Mouse (Mus musculus): ENCODE results near the gene Prkcg. TPM values are rescaled to one million over a fixed set of nuclear protein-coding genes. Genes with fewer than 3 reads are reported as not detected.
"Not testable (repeated sequence)": the region's sequence is repeated elsewhere in the genome, so short reads cannot be mapped to it uniquely, and the experiment has no call there.

Gene Prkcg
- polyA plus RNA-seq, 1 experiment from 2014 or later: not detected

GRCm38 (mm10) chr7:3284604-3285003 lies 4.4 kb upstream of the Prkcg start:
- WGBS (ENCODE audit: insufficient replicate concordance): 75% methylated on average over 10 of the region's 10 CpGs

GRCm38 (mm10) chr7:3286036-3286435 lies 2.9 kb upstream of the Prkcg start:
- no peaks in the 10 kb centered on the region for H3K9me3 ChIP-seq (replicated peaks; ENCODE audit: control insufficient read depth, low read length)
- 67% methylated on average over 5 of the region's 5 CpGs for whole genome bisulfite sequencing (ENCODE audit: insufficient replicate concordance)
- no peak for ATAC-seq (ENCODE audit: low read depth)
- no peak overlapping the region for H3K9ac ChIP-seq (ENCODE audit: low read depth, low read length)
- H3K4me1 ChIP-seq (ENCODE audit: control insufficient read depth, low read depth, low read length): peaks cover 8% of the 10 kb centered on the region
- no peaks in the 10 kb centered on the region for H3K36me3 ChIP-seq (ENCODE audit: control insufficient read depth, insufficient read depth)
- H3K4me2 ChIP-seq (ENCODE audit: low read depth, low read length): no peak overlapping the region
- no peak overlapping the region for H3K27ac ChIP-seq (ENCODE audit: low read length)
- no peaks in the 10 kb centered on the region for H3K27me3 ChIP-seq (ENCODE audit: control insufficient read depth, insufficient read depth, low read depth, low read length)
- H3K4me3 ChIP-seq (ENCODE audit: low read depth, low read length): no peak overlapping the region

More at GRCm38 (mm10) chr7:3284604-3285003, 4.4 kb upstream of the Prkcg start:
- H3K36me3 ChIP-seq (ENCODE audit: control insufficient read depth, insufficient read depth): no peaks in the 10 kb centered on the region
- H3K4me3 ChIP-seq (ENCODE audit: low read depth, low read length): no peak overlapping the region
- H3K9ac ChIP-seq (ENCODE audit: low read depth, low read length): no peak overlapping the region
- no peaks in the 10 kb centered on the region for H3K27me3 ChIP-seq (ENCODE audit: control insufficient read depth, insufficient read depth, low read depth, low read length)
- no peaks in the 10 kb centered on the region for H3K9me3 ChIP-seq (replicated peaks; ENCODE audit: control insufficient read depth, low read length)
- H3K27ac ChIP-seq (ENCODE audit: low read length): no peak overlapping the region
- H3K4me1 ChIP-seq (ENCODE audit: control insufficient read depth, low read depth, low read length): peaks cover 7% of the 10 kb centered on the region
- H3K4me2 ChIP-seq (ENCODE audit: low read depth, low read length): no peak overlapping the region
- no peak for ATAC-seq (ENCODE audit: low read depth)

DNA sequence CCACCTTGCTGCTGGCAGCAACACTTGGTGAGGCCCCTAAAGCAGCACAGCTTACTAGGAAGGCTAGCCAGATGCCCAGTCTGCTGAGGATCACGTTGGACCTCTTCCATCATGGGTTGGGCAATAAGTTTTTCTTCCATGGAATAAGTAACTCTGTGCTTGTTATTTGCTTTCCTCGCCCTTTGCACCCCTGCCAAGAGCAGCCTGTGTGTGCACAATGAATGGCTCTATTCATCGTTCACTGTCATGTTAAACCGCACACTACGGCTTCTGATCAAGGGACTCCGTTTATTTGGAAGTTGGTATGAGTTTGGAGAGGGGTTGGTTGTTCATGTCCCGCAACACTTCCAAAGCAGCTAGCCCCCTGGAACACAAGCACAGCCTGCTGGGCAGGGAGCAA lies 1.8 kb upstream of the Prkcg start:
- peak overlapping the region; percentile 82 for H3K27ac ChIP-seq (ENCODE audit: low read length)
- H3K9ac ChIP-seq (ENCODE audit: low read depth, low read length): no peak overlapping the region
- H3K4me1 ChIP-seq (ENCODE audit: control insufficient read depth, low read depth, low read length): peaks cover 8% of the 10 kb centered on the region
- no peaks in the 10 kb centered on the region for H3K36me3 ChIP-seq (ENCODE audit: control insufficient read depth, insufficient read depth)
- peak; percentile 58 for ATAC-seq (ENCODE audit: low read depth)
- peak overlapping the region; percentile 39; the same call in 1 of the 2 replicates for H3K4me2 ChIP-seq (ENCODE audit: low read depth, low read length)
- H3K27me3 ChIP-seq (ENCODE audit: control insufficient read depth, insufficient read depth, low read depth, low read length): no peaks in the 10 kb centered on the region
- no peak overlapping the region for H3K4me3 ChIP-seq (ENCODE audit: low read depth, low read length)
- H3K9me3 ChIP-seq (replicated peaks; ENCODE audit: control insufficient read depth, low read length): no peaks in the 10 kb centered on the region
- 63% methylated on average over 7 of the region's 7 CpGs for WGBS (ENCODE audit: insufficient replicate concordance)

GRCm38 (mm10) chr7:3290257-3291033 lies 1.5 kb downstream of the Prkcg start:
- Histone ChIP-seq H3K4me3 (ENCODE audit: low read depth, low read length) (peak overlapping the region; percentile 60), H3K9me3 (replicated peaks; ENCODE audit: control insufficient read depth, low read length) (no peaks in the 10 kb centered on the region), H3K27ac (ENCODE audit: low read length) (peak overlapping the region; percentile 72), H3K9ac (ENCODE audit: low read depth, low read length) (peak overlapping the region; percentile 52), H3K4me2 (ENCODE audit: low read depth, low read length) (peak overlapping the region; percentile 61), H3K36me3 (ENCODE audit: control insufficient read depth, insufficient read depth) (no peaks in the 10 kb centered on the region), H3K27me3 (ENCODE audit: control insufficient read depth, insufficient read depth, low read depth, low read length) (no peaks in the 10 kb centered on the region), H3K4me1 (ENCODE audit: control insufficient read depth, low read depth, low read length) (peaks cover 10% of the 10 kb centered on the region)
- peak; percentile 78 for ATAC-seq (ENCODE audit: low read depth)
- 5% methylated on average over 18 of the region's 18 CpGs for WGBS (ENCODE audit: insufficient replicate concordance)

DNA sequence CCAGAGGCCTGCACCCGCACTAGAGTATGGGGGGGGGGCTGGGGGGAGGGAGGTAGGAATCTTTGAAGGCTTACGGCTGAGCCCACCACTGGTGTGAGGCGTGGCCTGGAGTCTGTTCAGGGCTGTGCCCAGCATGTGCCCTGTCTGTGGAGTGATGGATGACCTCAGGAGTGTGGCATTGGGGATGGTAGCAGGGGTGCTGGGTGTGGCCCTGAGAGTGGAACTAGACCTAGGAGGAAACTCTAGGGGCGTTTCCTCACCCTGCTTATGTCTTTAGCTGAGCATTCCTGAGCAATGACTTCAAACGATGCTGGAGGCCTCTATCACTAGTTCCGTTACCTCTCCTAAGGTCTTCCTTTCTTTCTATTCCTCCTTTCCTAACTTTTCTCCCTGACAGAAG lies 2.2 kb downstream of the Prkcg start:
- WGBS (ENCODE audit: insufficient replicate concordance): 48% methylated on average over 6 of the region's 6 CpGs
- Histone ChIP-seq H3K4me3 (ENCODE audit: low read depth, low read length) (peak overlapping the region; percentile 60), H3K4me1 (ENCODE audit: control insufficient read depth, low read depth, low read length) (peaks cover 10% of the 10 kb centered on the region)

DNA sequence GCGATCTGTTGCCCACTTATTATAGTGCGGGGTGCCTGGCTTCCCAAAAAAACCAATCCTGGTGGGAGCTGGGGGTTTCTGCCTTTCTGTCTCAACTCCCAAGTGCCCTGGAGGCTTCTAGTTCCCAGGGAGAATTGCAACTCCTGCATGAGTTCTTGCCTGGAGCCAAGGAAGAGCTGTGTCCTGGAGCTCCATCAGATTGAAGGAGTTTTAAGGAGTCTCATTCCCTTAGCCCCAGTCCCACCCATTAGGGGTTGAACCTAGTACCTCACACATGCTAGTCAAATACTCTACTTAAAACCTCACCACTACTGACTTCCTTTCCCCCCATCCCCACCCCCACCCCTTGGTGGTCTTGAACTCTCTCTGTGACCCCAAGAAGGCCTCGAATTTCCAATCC lies 2.8 kb downstream of the Prkcg start:
- no peak for ATAC-seq (ENCODE audit: low read depth)
- Histone ChIP-seq H3K4me3 (ENCODE audit: low read depth, low read length) (peak overlapping the region; percentile 60), H3K4me1 (ENCODE audit: control insufficient read depth, low read depth, low read length) (peaks cover 10% of the 10 kb centered on the region), H3K36me3 (ENCODE audit: control insufficient read depth, insufficient read depth) (peaks cover under 1% of the 10 kb centered on the region; the same call in 1 of the 2 replicates), H3K27ac (ENCODE audit: low read length) (peak overlapping the region; percentile 16), H3K9me3 (replicated peaks; ENCODE audit: control insufficient read depth, low read length) (no peaks in the 10 kb centered on the region), H3K27me3 (ENCODE audit: control insufficient read depth, insufficient read depth, low read depth, low read length) (no peaks in the 10 kb centered on the region), H3K4me2 (ENCODE audit: low read depth, low read length) (peak overlapping the region; percentile 61), H3K9ac (ENCODE audit: low read depth, low read length) (no peak overlapping the region; the same call in 1 of the 2 replicates)
- 63% methylated on average over 3 of the region's 3 CpGs for WGBS (ENCODE audit: insufficient replicate concordance)

More for the DNA sequence above, 2.2 kb downstream of the Prkcg start:
- no peak for ATAC-seq (ENCODE audit: low read depth)
- Histone ChIP-seq H3K9ac (ENCODE audit: low read depth, low read length) (peak overlapping the region; percentile 52), H3K27me3 (ENCODE audit: control insufficient read depth, insufficient read depth, low read depth, low read length) (no peaks in the 10 kb centered on the region), H3K27ac (ENCODE audit: low read length) (peak overlapping the region; percentile 72; the same call in 1 of the 2 replicates), H3K36me3 (ENCODE audit: control insufficient read depth, insufficient read depth) (no peaks in the 10 kb centered on the region), H3K9me3 (replicated peaks; ENCODE audit: control insufficient read depth, low read length) (no peaks in the 10 kb centered on the region), H3K4me2 (ENCODE audit: low read depth, low read length) (peak overlapping the region; percentile 61)

GRCm38 (mm10) chr7:3292271-3292670 lies 3.3 kb downstream of the Prkcg start:
- H3K9me3 ChIP-seq (replicated peaks; ENCODE audit: control insufficient read depth, low read length); H3K4me1 ChIP-seq (ENCODE audit: control insufficient read depth, low read depth, low read length); H3K27me3 ChIP-seq (ENCODE audit: control insufficient read depth, insufficient read depth, low read depth, low read length); H3K9ac ChIP-seq (ENCODE audit: low read depth, low read length); H3K36me3 ChIP-seq (ENCODE audit: control insufficient read depth, insufficient read depth); ATAC-seq (ENCODE audit: low read depth): not testable (repeated sequence)
- Histone ChIP-seq H3K4me3 (ENCODE audit: low read depth, low read length) (peak overlapping the region; percentile 60), H3K27ac (ENCODE audit: low read length) (peak overlapping the region; percentile 16), H3K4me2 (ENCODE audit: low read depth, low read length) (peak overlapping the region; percentile 61)
- WGBS (ENCODE audit: insufficient replicate concordance): 54% methylated on average over 12 of the region's 12 CpGs

- under 1% methylated on average over 14 of the region's 14 CpGs for WGBS (ENCODE audit: insufficient replicate concordance)
- peak; percentile 80 for ATAC-seq (ENCODE audit: low read depth)
- Histone ChIP-seq H3K4me2 (ENCODE audit: low read depth, low read length) (peak overlapping the region; percentile 61), H3K36me3 (ENCODE audit: control insufficient read depth, insufficient read depth) (peaks cover 6% of the 10 kb centered on the region; the same call in 1 of the 2 replicates), H3K27me3 (ENCODE audit: control insufficient read depth, insufficient read depth, low read depth, low read length) (no peaks in the 10 kb centered on the region), H3K9me3 (replicated peaks; ENCODE audit: control insufficient read depth, low read length) (no peaks in the 10 kb centered on the region), H3K9ac (ENCODE audit: low read depth, low read length) (peak overlapping the region; percentile 42; the same call in 1 of the 2 replicates), H3K4me3 (ENCODE audit: low read depth, low read length) (peak overlapping the region; percentile 54), H3K27ac (ENCODE audit: low read length) (peak overlapping the region; percentile 47), H3K4me1 (ENCODE audit: control insufficient read depth, low read depth, low read length) (peaks cover 10% of the 10 kb centered on the region)
These were observed 3.8 kb downstream of the Prkcg start for GRCm38 (mm10) chr7:3292791-3293190.

GRCm38 (mm10) chr7:3294794-3295193 lies 5.8 kb downstream of the Prkcg start:
- H3K4me2 ChIP-seq (ENCODE audit: low read depth, low read length): 0 out of 2 replicates have a peak overlapping the region, but pooled peaks have one; percentile 15
- no peak for ATAC-seq (ENCODE audit: low read depth)
- H3K4me3 ChIP-seq (ENCODE audit: low read depth, low read length): no peak overlapping the region
- peaks cover 6% of the 10 kb centered on the region; the same call in 1 of the 2 replicates for H3K36me3 ChIP-seq (ENCODE audit: control insufficient read depth, insufficient read depth)
- no peaks in the 10 kb centered on the region for H3K27me3 ChIP-seq (ENCODE audit: control insufficient read depth, insufficient read depth, low read depth, low read length)
- no peaks in the 10 kb centered on the region for H3K9me3 ChIP-seq (replicated peaks; ENCODE audit: control insufficient read depth, low read length)
- H3K9ac ChIP-seq (ENCODE audit: low read depth, low read length): no peak overlapping the region
- peaks cover 4% of the 10 kb centered on the region for H3K4me1 ChIP-seq (ENCODE audit: control insufficient read depth, low read depth, low read length)
- H3K27ac ChIP-seq (ENCODE audit: low read length): 0 out of 2 replicates have a peak overlapping the region, but pooled peaks have one; percentile 19
- WGBS (ENCODE audit: insufficient replicate concordance): 40% methylated on average over 1 of the region's 1 CpGs

All from liver, embryonic 16.5 days (tissue).